Mouse (Mus musculus) MN1 (cell line): ENCODE measurements around the gene Rpl3.

ENCODE experiments used
- DNase-seq: peaks from one replicate; pipeline ENCODE4 v3.0.0-alpha.2; 2016; ENCODE audit warnings: low spot score

Rpl3 gene

DNA sequence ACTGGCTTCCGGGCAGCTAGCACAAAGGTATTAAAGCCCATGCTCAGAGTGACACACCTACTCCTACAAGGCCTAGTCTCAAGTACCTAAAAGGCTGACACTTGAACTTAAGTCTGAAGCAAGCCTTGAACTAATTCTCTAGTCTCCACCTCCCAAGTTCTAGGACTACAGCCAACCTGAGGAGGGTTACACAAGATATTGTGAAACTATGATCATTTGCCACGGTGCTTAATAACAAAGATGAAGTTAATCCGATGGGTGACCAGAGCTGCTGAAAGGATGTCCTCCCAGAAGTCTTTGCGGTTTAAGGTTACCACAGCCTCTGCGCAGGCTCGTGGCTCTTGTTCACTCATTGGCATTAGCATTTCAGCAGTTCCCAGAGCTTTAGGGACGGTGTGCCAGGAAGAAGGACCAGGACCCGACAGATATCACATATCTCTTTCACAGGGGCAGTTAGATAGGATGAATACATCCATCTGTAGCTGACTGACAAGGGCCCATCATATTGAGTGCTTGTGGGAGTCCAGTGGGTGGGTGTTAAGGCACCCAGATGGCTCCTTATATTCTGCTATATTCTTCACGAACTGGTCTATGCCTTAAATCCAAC is 4.2 kb downstream of the Rpl3 start:
- DNase-seq: no peak

DNA sequence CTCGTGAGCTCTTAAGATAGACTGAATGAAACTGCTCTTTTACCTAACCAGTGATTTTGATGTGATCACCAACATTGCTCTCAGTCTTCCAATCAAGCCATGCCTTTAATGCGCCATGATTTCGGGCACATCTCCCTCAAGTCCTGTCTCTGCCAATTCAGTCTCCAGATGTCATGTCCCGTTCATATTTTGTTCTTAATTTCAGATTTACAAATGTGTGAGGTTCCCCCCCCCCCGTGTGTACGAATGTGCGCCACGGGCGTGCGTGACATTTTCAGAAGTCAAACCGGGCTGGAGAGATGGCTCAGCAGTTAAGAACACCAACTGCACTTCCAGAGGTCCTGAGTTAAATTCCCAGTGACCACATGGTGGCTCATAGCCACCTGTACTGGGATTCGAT is 7.9 kb downstream of the Rpl3 start:
- no peak for DNase-seq

DNA sequence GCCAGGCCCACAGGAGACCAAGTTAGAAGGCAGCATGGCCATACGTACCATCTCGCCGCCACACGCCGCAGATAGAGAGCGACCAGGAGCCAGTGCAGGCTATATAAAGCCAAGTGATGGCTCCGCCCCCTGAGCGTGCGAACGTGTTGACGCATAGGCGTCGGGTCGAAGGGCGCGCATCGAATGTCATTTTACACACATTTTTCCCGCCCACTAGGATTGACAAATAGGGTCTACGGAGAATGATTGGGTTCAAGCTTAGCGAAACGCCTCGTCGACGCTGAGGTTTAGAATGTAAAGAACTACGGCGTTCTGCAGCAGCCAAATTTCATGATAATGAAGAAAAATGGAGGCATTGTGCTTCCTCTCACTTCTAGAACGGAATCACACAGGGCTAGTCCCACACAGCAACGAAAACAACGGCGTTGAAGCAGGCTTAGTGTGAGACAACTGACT is 8.4 kb downstream of the Rpl3 start:
- peak; percentile 100 for DNase-seq

DNA sequence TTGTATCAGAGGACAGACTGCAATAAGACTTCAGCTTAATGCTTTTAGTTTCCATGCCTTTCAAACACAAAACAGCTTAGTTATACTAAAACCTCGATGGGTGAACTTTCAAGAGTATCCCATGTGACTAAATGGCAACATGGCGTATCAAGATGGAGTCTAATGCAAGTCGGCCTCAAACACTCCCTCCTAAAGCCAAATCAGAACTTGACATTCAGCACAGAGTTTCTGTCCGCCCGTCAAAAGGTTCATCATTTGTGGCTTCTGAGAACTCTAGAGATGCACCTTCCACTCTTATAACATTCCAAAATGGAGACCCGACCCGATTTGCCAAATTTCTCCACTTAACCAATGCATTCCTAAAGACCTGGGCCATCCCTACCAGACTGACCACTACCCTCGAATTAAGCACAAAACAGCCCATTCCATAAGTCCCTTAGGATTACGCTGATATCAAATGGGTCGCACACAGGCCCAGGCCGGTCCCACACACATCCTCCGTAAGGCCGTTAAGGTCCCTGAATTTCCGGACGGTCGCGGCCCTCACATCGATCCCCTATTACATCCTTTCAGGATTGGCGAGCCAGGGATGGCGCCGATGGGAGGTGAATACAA is 8.9 kb downstream of the Rpl3 start:
- peak; percentile 58 for DNase-seq

DNA sequence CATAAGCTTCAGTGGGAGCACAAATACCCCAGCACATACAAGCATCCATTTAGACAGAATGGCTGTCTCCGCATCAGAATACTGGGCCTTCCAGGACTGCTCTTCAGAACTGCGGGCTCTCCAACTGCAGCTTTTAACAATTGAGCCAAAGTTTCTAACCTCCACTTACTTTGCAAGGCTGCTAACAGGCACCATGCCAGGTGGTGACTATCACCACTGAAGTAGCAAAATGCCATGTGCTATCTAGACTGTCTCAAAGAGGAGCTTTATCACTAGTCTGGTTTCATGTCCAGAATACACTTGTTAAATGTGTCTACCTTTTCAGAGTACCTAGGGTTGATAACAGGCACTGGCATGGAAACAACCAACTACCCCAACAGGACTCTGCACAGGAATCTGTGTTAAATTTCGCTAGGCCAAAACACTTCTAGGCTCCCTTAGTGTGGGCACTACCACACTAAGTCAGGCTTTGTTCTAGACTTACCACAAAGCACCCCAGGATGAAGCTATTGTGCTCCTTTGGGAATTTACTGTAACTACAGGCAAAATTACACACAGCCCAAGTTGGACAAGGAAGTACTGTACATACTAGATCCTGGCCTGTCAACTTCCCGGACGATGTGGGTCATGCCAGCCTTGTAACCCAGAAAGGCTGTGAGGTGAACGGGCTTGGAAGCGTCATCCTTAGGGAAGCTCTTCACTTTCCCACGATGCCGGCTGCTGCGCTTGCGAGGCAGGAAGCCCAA is 9.7 kb downstream of the Rpl3 start:
- peak; percentile 59 for DNase-seq

DNA sequence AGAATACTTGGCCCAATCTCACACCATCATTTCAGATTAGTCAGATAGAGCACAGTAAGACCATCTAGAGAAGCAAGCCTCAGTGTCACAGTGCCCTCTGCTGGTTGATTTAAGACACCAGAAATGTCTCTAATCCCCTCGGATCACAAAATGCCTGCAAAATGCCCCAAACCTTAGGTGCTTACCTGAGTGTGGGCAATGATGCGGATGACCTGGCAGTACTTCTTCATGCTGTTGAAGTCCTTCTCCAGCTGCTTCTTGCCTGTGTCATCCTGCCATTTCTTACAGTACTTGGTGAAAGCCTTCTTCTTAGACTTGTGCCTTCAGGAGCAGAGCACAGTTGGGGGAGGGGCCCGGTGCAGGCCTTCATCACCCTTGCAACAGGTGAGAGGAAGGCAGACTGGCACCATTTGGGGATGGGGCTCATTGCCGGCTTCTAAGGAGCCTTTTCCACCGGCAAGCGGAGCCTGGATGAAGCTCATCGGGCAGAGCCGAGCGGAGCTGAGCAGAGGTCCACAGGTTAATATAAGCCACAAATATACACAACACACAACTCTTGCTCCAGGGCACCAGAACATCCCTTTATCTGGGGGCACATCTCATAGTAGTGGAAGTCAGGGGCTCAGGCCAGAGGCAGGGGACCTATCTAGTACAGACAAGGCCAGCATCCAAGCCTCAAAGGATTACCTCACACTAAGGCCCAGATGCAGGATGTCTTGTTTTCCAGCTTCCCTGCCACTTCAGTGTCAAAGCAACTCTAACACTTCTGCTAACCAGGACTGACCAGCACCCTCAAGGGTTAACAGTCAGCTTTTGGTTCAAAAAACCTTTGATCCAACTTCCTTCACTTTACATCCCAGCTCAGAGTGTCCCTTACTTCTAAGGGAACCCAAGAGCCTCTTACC is 10.7 kb downstream of the Rpl3 start:
- peak; percentile 72 for DNase-seq

DNA sequence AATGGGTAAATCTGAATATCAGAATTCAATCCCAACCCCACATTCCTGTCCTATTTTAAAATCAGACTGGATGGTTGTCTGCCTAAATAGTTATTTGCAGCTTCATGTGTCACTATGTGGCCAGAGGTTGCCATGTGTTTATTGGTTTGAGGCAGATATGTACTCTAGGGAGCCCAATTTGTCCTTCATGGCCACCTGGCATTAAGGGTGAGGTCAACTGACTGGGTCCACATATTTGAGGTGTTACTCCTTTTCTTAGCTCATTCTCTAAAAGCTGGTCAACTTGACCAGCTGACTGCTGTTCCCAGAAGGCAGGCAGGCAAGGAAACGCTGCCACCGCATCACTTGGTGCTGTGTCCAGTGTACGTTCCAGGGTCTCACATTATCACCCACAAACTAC is 11.7 kb downstream of the Rpl3 start:
- DNase-seq: peak; percentile 47

DNA sequence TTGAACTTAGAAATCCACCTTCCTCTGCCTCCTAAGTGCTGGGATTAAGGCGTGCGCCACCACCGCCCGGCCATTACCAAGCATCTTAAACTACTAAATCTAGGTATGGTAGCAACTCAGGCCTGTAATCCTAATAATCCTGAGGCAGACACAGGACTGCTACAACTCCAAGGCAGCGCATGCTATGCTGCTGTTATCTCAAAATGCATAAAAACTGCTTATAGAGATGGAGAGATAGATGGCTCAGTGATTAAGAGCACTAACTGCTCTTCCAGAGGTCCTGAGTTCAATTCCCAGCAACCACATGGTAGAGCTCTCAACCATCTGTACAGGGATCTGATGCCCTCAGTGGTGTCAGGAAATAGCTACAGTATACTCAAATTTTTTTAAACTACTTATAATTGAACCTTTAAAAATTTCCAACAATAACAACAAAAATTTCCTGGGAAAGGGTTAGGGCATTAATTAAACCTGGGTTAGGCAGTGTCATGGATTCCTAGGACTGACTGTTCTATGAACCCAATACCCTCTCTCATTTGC is 12.5 kb downstream of the Rpl3 start:
- no peak for DNase-seq

DNA sequence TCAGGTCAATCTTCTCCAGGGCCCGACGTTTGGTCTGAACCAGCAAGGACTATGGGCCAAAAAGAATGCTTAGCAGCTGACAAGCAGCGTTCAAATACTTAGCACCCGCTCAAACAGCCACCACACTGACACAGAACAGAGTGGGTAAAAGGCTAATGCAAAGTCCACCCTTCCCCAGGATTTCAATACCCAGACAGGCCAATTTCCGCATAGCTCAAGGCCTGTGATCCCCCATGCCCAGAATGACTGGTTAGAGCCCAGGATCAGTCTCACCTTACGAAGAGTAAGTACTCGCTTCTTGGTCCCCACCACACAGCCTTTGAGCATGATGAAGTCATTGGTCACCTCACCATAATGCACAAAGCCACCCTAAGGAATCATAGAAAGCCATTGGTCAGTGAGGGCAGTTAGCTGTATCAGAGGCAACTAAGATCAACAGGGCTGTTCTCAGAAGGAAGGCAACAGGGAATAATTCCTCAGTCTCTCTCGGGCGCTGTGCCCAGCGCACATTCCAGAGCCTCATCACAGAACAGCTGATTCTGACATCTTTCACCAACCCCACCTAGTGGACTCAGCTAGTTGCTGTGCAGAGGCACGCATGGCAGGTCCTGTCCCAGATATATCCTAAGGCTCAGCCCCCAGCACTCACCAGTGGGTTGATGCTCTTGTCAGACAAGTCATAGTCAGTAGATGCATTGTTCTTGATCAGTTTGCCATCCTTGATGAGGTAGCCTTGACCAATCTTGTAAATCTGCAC is 13.4 kb downstream of the Rpl3 start:
- DNase-seq: peak; percentile 56

DNA sequence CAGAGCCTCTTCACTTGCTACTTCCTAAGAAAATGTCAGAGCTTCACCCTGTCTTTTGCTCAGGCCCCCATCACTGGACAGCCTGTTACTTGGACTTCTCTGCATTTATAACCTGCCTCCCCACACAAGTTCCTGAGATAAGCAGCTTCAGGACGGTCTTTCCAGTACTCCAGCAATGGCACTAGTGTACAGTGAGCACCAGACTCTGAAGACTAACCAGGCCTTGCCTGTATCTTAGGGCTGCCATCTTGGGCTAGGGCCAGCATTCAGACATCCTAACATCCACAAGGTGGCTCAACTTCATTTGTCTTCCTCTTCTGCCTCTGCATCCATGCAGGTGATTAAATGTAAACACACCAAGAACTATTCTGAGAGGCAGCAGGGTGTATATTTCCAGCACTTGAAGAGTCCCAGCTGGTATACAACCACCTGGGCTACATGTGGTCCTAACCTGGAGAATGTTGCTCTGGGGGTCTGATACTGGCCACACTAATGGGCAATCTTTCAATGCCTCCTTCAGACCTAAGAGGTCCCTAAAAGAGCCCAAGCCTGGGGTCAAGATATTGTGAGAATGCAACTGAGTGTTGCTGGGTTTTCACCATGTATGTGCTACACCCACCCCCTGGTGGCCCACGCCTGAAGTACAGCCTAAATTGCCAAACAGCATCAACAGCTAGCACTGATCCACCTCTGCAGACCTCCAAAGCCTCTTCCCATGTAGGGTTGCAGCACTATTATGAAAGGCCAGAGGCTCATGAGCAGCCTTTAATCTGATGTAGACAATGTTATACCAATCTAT is 15.1 kb downstream of the Rpl3 start:
- DNase-seq: peak; percentile 84

DNA sequence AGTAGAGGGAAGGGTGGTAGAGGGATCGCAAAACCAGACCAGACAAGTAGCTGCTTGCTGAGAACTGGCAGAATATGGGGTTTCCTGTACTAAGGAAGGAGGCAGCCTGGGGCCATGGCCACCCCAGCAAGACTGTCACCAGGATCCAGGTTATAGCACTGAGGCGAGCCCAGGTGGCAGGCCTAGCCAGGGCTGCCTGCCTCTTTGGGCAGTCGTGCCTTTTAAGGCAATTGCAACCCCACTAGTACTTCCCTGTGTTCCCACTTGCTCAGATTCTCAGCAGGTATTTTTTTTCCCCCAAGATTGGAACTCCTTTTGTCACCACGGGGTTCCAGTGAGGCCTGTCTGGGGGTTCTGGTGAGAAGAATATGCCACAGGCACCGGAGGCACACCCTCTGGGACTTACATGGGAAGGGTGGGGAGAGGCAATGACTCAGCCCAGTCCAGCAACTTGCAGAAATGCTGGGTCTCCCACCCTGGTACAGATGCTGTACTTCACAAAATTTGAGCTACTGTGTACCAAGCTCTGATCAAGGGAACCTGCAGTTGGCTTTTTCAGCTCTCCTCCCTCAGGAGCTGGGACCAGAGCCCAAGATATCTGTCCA is 15.8 kb downstream of the Rpl3 start:
- DNase-seq: peak; percentile 49

DNA sequence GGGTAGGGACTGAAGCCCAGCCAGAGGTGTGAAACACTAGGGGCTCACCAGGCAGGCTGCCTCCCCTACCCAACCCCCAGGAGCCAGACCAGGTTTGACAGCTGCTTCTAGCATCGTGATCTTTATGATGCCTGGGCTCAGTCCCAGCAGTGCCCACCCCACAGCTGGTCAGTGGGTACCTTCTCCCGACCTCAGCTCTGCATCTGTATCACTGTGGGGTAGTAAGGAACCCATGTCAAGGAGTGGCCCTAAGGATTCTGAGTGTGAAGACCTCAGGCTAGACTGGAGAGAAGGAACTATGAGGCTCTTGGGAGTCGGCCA is 16.3 kb downstream of the Rpl3 start:
- no peak for DNase-seq

DNA sequence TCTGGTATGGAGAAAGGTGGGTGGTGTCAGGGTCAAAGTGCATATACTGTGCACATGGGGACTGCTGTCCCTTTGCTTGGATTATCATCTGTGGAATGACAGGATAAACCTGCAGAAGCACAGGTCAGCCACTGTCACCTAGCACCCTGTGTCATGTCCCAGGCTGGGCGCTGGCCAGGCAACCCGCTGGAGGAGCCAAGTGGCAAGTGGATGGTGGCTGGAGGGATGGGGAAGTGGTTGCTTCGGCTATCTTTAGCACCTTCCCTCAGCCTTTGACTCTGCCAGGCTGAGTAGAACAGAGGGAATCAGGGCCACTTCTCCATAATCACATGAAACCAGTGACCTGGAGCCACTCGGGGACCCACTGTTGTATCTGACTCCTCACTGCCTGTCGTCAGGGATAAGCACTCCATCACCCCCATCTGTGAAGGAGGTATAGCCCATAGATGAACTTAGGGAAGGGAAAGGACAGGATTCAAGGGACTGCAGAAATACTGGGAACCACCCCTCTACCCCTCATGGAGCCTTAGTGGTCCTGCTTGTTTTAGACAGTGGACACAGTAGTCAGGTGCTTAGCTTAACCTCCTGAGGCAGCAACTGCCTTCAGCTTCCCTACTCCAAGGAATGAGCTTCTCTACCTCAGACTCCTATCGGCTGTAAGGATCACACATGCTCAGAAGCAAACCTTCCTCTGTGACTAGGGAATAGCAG is 16.9 kb downstream of the Rpl3 start:
- DNase-seq: no peak

DNA sequence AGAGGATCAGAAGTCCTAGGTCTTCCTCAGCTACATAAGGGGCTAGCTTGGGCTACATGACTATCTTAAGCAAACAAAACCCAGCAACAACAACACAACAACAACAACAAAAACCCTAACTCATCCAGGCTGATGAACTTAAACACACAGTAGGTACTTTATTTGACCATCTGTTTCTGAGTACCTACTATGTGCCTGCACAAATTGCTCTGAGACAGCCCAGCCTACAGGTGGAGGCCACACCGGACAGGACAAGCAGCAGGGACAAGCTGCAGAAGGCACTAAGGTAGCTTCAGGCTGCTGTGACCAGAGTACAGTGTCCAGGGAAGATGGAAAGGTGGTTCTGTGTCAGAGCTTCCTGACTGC is 18.4 kb downstream of the Rpl3 start:
- DNase-seq: no peak

DNA sequence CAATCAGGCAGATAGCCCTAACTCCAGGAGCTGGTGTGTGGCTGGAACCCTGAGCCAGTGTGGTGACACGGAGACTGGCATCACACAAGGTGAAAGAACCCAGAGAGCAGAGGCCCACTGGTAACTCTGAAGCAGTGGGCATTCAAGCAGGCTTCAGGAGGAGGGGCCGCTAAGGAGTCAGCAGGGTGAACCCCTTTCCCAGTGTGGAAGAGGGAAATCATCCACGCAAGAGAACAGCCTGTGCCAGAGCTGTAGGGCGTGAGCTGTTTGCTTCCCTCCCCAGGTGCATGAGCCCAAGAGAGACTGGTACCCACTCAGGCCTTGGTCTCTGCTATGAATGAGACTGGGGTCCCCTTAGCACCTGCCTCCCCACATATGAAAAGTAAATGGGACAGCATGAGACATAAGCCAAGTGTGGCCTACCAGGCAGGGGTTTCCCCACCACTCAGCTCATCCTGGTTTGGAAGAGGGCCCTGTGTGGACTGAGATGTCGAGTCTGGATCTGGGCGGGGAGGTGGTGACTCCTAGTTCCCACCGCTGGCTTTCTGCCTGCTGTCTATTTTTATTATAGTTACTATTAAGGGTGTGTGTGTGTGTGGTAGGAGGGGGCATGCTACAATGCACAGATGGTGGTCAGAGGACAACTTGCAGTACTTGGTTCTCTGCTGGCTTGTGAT is 19.0 kb downstream of the Rpl3 start:
- DNase-seq: no peak

DNA sequence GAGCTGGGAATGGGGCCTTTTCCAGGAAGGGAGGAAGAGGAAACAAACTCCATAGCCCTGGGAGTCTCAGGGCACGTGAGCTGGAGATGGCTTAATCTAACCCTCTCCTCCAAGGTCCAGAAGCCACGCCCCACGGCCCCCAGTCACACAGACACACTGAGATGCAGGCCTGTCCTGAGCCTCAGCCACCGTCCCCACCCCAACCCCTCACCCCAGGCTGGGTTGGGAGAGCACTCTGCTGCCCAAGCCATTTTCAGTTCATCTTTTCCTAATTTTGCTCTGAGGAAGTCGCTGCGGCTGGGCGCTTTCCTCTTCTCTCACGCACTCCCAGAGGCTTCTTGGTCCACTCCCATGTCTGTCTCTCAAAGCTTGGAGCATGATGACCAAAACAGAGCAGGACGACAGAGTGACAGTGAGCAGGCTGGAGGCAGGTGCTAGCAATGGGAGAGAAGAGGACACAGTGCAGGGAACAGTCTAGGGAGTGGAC is 19.7 kb downstream of the Rpl3 start:
- DNase-seq: no peak

DNA sequence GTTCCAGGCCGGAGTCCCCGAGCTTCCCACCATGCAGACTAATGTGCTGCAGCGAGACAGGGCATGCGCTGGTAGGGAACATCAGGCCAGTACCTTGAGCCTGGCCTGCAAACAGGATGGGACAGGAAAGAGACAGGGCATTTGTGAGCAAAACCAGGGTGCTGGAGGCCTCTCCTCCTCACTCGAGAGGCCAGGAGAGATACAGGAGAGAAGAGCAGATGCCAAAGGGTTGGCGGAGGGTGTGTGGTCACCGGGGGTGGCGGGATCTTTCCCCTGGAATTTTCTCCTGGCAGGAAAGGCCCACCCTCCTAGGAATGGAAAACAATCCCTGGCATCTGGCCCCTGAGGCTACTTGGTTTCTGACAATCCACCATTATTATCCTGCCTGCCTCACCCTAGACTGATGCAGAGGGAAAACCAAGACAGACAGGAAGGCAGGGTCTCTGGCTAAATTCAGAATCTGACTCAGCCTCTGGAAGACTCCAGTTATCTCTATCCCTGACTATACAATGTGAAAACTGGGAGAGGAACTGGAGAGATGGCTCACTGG is 21.5 kb downstream of the Rpl3 start:
- no peak for DNase-seq

DNA sequence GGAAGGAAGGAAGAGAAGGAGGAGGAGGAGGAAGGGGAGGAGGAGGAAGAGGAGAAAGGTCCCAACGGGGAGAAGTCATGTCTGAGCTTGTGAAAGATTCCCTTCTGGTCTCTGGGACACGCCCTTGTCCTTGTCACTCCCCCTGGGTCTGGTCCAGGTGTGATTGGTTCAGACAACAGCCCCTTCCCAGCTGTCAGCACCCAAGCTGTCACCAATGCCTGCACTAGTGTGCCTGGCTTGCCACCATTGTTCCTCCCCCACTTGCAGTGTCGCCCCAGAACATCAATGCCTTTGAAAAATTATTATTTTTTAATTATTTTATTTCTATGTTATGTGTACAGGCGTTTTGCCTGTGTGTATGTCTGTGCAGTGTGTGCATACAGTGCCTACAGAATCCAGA is 22.5 kb downstream of the Rpl3 start:
- DNase-seq: no peak

DNA sequence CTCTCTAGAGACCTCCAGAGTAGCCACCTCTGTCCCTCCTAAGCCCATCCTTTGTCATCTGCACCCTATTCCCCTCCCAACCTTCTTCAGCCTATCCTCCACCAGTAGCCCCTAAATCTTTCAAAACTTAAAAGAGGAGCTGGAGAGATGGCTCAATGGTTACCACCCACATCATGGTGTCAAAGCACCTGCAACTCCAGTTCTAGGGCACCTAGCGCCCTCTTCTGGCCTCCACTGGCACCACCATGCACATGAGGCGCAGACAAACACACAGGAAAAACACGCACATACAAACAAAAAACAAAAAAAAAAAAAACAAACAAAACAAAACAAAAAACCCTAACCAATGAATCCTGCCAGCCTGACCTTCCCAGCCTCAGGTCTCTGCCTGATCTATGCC is 25.1 kb downstream of the Rpl3 start:
- no peak for DNase-seq
